Mouse (Mus musculus) Patski (cell line): ENCODE measurements at regions not wholly inside any gene's neighbourhood (a gene's known extent, or its start where the extent isn't known, plus 50 kb on each side); places are given as distances from the start of the nearest gene placed in this dataset.

Experiments used
- ATAC-seq: fragments of 100-300 bp; one replicate; pipeline ENCODE4 v1.8.0; 2021
- CTCF ChIA-PET: fragments of 350-600 bp; sonication (Branson Sonifier 250); formaldehyde crosslinking; loops from one replicate; lab custom pipeline; 2022; ENCODE audit warnings: inconsistent platforms; lab: Charles Lee
- POLR2A ChIA-PET: fragments of 350-600 bp; sonication (Branson Sonifier 250); formaldehyde crosslinking; loops from one replicate; lab custom pipeline; 2022; ENCODE audit warnings: antibody characterized with exemption, inconsistent platforms; lab: Charles Lee
- DNase-seq: peaks from one replicate; pipeline ENCODE4 v3.0.0-alpha.2; 2011; ENCODE audit warnings: low read depth, low spot score
- H3K27me3 ChIP-seq: fragments of 371-371 bp; one replicate; pipeline ENCODE4 v1.5.1; 2021
- CTCF ChIP-seq: fragments of 100-300 bp; IDR thresholded peaks from one replicate; pipeline ENCODE4 v1.5.1; 2021
- in situ Hi-C: fragments of 300-500 bp; cut with MboI; formaldehyde crosslinking; loops from 3 replicates; pipeline ENCODE4 v1.11.1; 2018; ENCODE audit warnings: low pct_unique_long_range_greater_than_20kb, mixed read lengths

- in situ Hi-C loops = no loop called here
- DNase-seq (no peak), ATAC-seq (no peak)
- CTCF ChIA-PET = interaction anchor here (1.3 kb wide), 1 partner anchor 8 kb away, joined by 3 read pairs; no protein-coding TSS in a partner anchor
- TF ChIP-seq CTCF = no peak
- H3K27me3 ChIP-seq = no peaks in the 10 kb centered on the region
- POLR2A ChIA-PET = no interaction called here
These were observed 508.0 kb upstream of the Cited2 start for GRCm38 (mm10) chr10:17215029-17215428.

- ChIA-PET POLR2A (no interaction called here), CTCF (no interaction called here)
- ATAC-seq (no peak), DNase-seq (no peak)
- TF ChIP-seq CTCF = no peak
- H3K27me3 ChIP-seq = no peaks in the 10 kb centered on the region
- in situ Hi-C loops = no loop called here
These were observed 501.5 kb upstream of the Cited2 start for GRCm38 (mm10) chr10:17221495-17221894.

GRCm38 (mm10) chr10:17225727-17226126 lies 497.3 kb upstream of the Cited2 start:
- ATAC-seq (no peak), DNase-seq (no peak)
- H3K27me3 ChIP-seq = no peaks in the 10 kb centered on the region
- no peak for TF ChIP-seq CTCF
- in situ Hi-C loops = no loop called here
- POLR2A ChIA-PET = no interaction called here
- CTCF ChIA-PET = interaction anchor here (1.3 kb wide), 1 partner anchor 9 kb away, joined by 3 read pairs; no protein-coding TSS in a partner anchor

GRCm38 (mm10) chr10:17230040-17230818 lies 492.8 kb upstream of the Cited2 start:
- ATAC-seq = no peak
- no peak for DNase-seq

GRCm38 (mm10) chr10:17235955-17236650 lies 486.9 kb upstream of the Cited2 start:
- CTCF ChIA-PET = interaction anchor here (0.5 to 1.7 kb wide), 4 partner anchors 8 to 126 kb away, joined by 3 to 9 read pairs (median 4); no protein-coding TSS in a partner anchor
- in situ Hi-C loops = no loop called here
- no peak for ATAC-seq
- no peak for DNase-seq
- POLR2A ChIA-PET = interaction anchor here (0.6 kb wide), 1 partner anchor 60 kb away, joined by 3 read pairs; no protein-coding TSS in a partner anchor
- H3K27me3 ChIP-seq = no peaks in the 10 kb centered on the region
- TF ChIP-seq CTCF = no peak

More at GRCm38 (mm10) chr10:17230040-17230818, 492.8 kb upstream of the Cited2 start:
- no peaks in the 10 kb centered on the region for H3K27me3 ChIP-seq
- TF ChIP-seq CTCF = no peak
- POLR2A ChIA-PET = no interaction called here
- in situ Hi-C loops = no loop called here
- CTCF ChIA-PET = interaction anchor here (0.8 kb wide), 1 partner anchor 493 kb away, joined by 3 read pairs; the partner anchor contains the start of gene Cited2

GRCm38 (mm10) chr10:17236761-17237160 lies 486.3 kb upstream of the Cited2 start:
- ChIA-PET CTCF (interaction anchor here (0.8 to 1.0 kb wide), 2 partner anchors 14 to 35 kb away, joined by 3 read pairs; no protein-coding TSS in a partner anchor), POLR2A (interaction anchor here (0.6 kb wide), 1 partner anchor 61 kb away, joined by 3 read pairs; no protein-coding TSS in a partner anchor)
- DNase-seq (no peak), ATAC-seq (no peak)
- in situ Hi-C loops = no loop called here
- H3K27me3 ChIP-seq = no peaks in the 10 kb centered on the region
- no peak for TF ChIP-seq CTCF

GRCm38 (mm10) chr10:17237463-17237862 lies 485.6 kb upstream of the Cited2 start:
- in situ Hi-C loops = no loop called here
- POLR2A ChIA-PET = no interaction called here
- CTCF ChIA-PET = interaction anchor here (1.0 kb wide), 1 partner anchor 34 kb away, joined by 3 read pairs; no protein-coding TSS in a partner anchor
- no peak for ATAC-seq
- H3K27me3 ChIP-seq = no peaks in the 10 kb centered on the region
- TF ChIP-seq CTCF = no peak
- no peak for DNase-seq

- ATAC-seq (no peak), DNase-seq (no peak)
- in situ Hi-C loops = no loop called here
- no peaks in the 10 kb centered on the region for H3K27me3 ChIP-seq
- TF ChIP-seq CTCF = no peak
- CTCF ChIA-PET = interaction anchor here (1.0 kb wide), 1 partner anchor 33 kb away, joined by 3 read pairs; no protein-coding TSS in a partner anchor
- POLR2A ChIA-PET = no interaction called here
These were observed 484.8 kb upstream of the Cited2 start for GRCm38 (mm10) chr10:17237918-17238850.

- POLR2A ChIA-PET = interaction anchor here (0.6 kb wide), 1 partner anchor 11 kb away, joined by 3 read pairs; no protein-coding TSS in a partner anchor
- ATAC-seq = no peak
- H3K27me3 ChIP-seq = no peaks in the 10 kb centered on the region
- CTCF ChIA-PET = no interaction called here
- in situ Hi-C loops = no loop called here
- TF ChIP-seq CTCF = no peak
- DNase-seq = no peak
These were observed 474.7 kb upstream of the Cited2 start for GRCm38 (mm10) chr10:17248270-17248669.
